Comparison of ENCODE assay signal across 8 mouse cellular contexts in genomic region chr2:176670222-176670621, GRCm38 (mm10). TPM values are rescaled to one million over a fixed set of nuclear protein-coding genes. Genes with fewer than 3 reads are reported as not detected.
DNase-seq lines count a peak whose midpoint lies in the region; ATAC-seq and TF ChIP-seq lines count a peak whose summit lies in the region.
"Not testable (repeated sequence)": the region's sequence is repeated elsewhere in the genome, so short reads cannot be mapped to it uniquely, and the experiment has no call there.

Zfp973 (plus strand) TSS chr2:176670522.

- not testable (repeated sequence) for H3K79me2 ChIP-seq in MEL (ENCODE audit: control insufficient read depth, insufficient read depth, low read length, poor library complexity); heart, adult 2 months (replicated peaks; ENCODE audit: control insufficient read depth, insufficient read depth, low read length)

- TF ChIP-seq EP300 in MEL (IDR thresholded peaks at IDR 0.05; ENCODE audit: low read depth in 1 of 2, low read length in 2 of 2); heart, adult 2 months (IDR thresholded peaks at IDR 0.05; ENCODE audit: insufficient read depth, low read depth, low read length): not testable (repeated sequence)

- H3K4me2 ChIP-seq in forebrain, embryonic 16.5 days (ENCODE audit: low read length): not testable (repeated sequence)

- TF ChIP-seq CTCF in MEL (IDR thresholded peaks at IDR 0.05 in 2 of 3, conservative IDR thresholded peaks at IDR 0.05 in 1 of 3; ENCODE audit: control insufficient read depth in 1 of 3, insufficient read depth in 1 of 3, low read depth in 2 of 3, low read length in 3 of 3, poor library complexity in 1 of 3, severe bottlenecking in 1 of 3); cerebellum, adult 2 months (IDR thresholded peaks at IDR 0.05; ENCODE audit: borderline replicate concordance, insufficient read depth, low read depth, low read length); heart, adult 2 months (IDR thresholded peaks at IDR 0.05): not testable (repeated sequence)

- H3K27ac ChIP-seq in MEL (ENCODE audit: control insufficient read depth, low read depth, low read length); cerebellum, adult 2 months (ENCODE audit: insufficient read depth, low read length); forebrain, embryonic 16.5 days (ENCODE audit: low read length); heart, adult 2 months: not testable (repeated sequence)

- TF ChIP-seq POLR2A in MEL (IDR thresholded peaks at IDR 0.05; ENCODE audit: control insufficient read depth in 1 of 2, insufficient read depth in 1 of 2, low read depth in 1 of 2, low read length in 2 of 2, poor library complexity in 1 of 2); cerebellum, adult 2 months (IDR thresholded peaks at IDR 0.05; ENCODE audit: borderline replicate concordance, insufficient read depth, low read length); heart, adult 2 months (IDR thresholded peaks at IDR 0.05; ENCODE audit: insufficient read depth, low read depth, low read length): not testable (repeated sequence)

- DNase-seq in MEL (ENCODE audit: low read depth, low spot score); cerebellum, adult 2 months; heart, adult 2 months; heart, postnatal 36 days; layer of hippocampus, postnatal 14 days (ENCODE audit: low spot score in 2 of 2); left cerebral cortex, postnatal 36 days (ENCODE audit: low spot score in 2 of 2): not testable (repeated sequence)

- H3K4me1 ChIP-seq in MEL (ENCODE audit: control insufficient read depth in 1 of 2, insufficient read depth in 2 of 2, low read length in 2 of 2); cerebellum, adult 2 months (ENCODE audit: control insufficient read depth, insufficient read depth, low read length); forebrain, embryonic 16.5 days (replicated peaks; ENCODE audit: control insufficient read depth, insufficient read depth, low read length); heart, adult 2 months (ENCODE audit: control insufficient read depth, insufficient read depth, low read length): not testable (repeated sequence)

- H3K36me3 ChIP-seq in MEL (ENCODE audit: control insufficient read depth in 1 of 2, insufficient read depth in 2 of 2, low read length in 2 of 2); forebrain, embryonic 16.5 days (ENCODE audit: control insufficient read depth, insufficient read depth); heart, adult 2 months (ENCODE audit: control insufficient read depth, insufficient read depth, low read length): not testable (repeated sequence)

- not testable (repeated sequence) for H3K9me3 ChIP-seq in MEL (replicated peaks; ENCODE audit: insufficient read depth, low read length); forebrain, embryonic 16.5 days (ENCODE audit: control insufficient read depth, low read length)

- H3K4me3 ChIP-seq in MEL (ENCODE audit: control insufficient read depth in 1 of 2, insufficient read depth in 1 of 2, low read depth in 2 of 2, low read length in 2 of 2); cerebellum, adult 2 months (replicated peaks; ENCODE audit: insufficient read depth, low read depth, low read length); forebrain, embryonic 16.5 days (replicated peaks; ENCODE audit: low read length); heart, adult 2 months: not testable (repeated sequence)

- not testable (repeated sequence) for H3K27me3 ChIP-seq in MEL (ENCODE audit: control insufficient read depth in 1 of 2, insufficient read depth in 2 of 2, low read length in 2 of 2); cerebellum, adult 2 months (ENCODE audit: control insufficient read depth, insufficient read depth, low read length); forebrain, embryonic 16.5 days (replicated peaks; ENCODE audit: control insufficient read depth, insufficient read depth, low read length); heart, adult 2 months (ENCODE audit: control insufficient read depth, insufficient read depth, low read length)

- intact Hi-C loops in heart, adult 2 months (cut with DNase I); heart, postnatal 36 days (cut with DNase I); left cerebral cortex, postnatal 36 days (cut with DNase I): not testable (repeated sequence)

- ATAC-seq in forebrain, embryonic 16.5 days; neutrophil, adult 5-6 weeks (ENCODE audit: extremely low read depth, insufficient number of reproducible peaks, low FRiP score, poor library complexity, severe bottlenecking): not testable (repeated sequence)

- not testable (repeated sequence) for H3K9ac ChIP-seq in MEL (ENCODE audit: control insufficient read depth, low read depth, low read length, poor library complexity, severe bottlenecking); forebrain, embryonic 16.5 days (replicated peaks; ENCODE audit: low read depth, low read length); heart, adult 2 months (ENCODE audit: low read depth, low read length)

- not testable (repeated sequence) for TF ChIP-seq RAD21 in MEL (IDR thresholded peaks at IDR 0.05; ENCODE audit: low read depth, low read length)

- no CpG with 5 or more reads among the region's 6 CpGs for WGBS in cerebellum, adult 2 months
- no CpG with 5 or more reads among the region's 6 CpGs for WGBS in forebrain, embryonic 16.5 days
- WGBS in heart, adult 2 months: no CpG with 5 or more reads among the region's 6 CpGs

RNA-seq across cellular contexts. Expression of gene Zfp973, which starts in this region (rescaled TPM):
- 9.1 and 15.6 TPM in 2 replicates for total RNA-seq in MEL (2012; rRNA removed)
- polyA plus RNA-seq in MEL (2012; ENCODE audit: insufficient read depth in 1 of 2, insufficient read length in 2 of 2, low read depth in 1 of 2, low replicate concordance in 2 of 2, missing spikeins in 1 of 2): 1,000 to 10,000 TPM in 1 of 2 experiments, 1 to 10 TPM in 1; 9.1 to 1,298 TPM
- polyA plus RNA-seq in cerebellum, adult 2 months (2012; rRNA removed): 11.8 and 12.9 TPM in 2 replicates
- 10.5 and 10.6 TPM in 2 replicates for polyA plus RNA-seq in forebrain, embryonic 16.5 days (2015; fragmentation: Nextera tagmentation; extraction: Ambion mirVana)
- 10 to 100 TPM; 12.9 to 15.7 TPM for total RNA-seq in heart, adult 2 months (2021)
- 3.3 and 7.4 TPM in 2 replicates for polyA plus RNA-seq in heart, adult 2 months (2012; rRNA removed)
- total RNA-seq in heart, postnatal 36 days (2021): 10 to 100 TPM; 12.6 to 12.9 TPM
- 10 to 100 TPM; 12.3 to 14.5 TPM for total RNA-seq in layer of hippocampus, postnatal 14 days (2021)
- total RNA-seq in left cerebral cortex, postnatal 36 days (2021): 10 to 100 TPM; 10.5 to 11.3 TPM
- total RNA-seq in neutrophil, adult 5-6 weeks (2017): 16.3 and 17.9 TPM in 2 replicates
